Mouse (Mus musculus) liver, adult 10 weeks (tissue): ENCODE results near the gene Armc7. TPM values are rescaled to one million over a fixed set of nuclear protein-coding genes. Genes with fewer than 3 reads are reported as not detected.

Source experiments
- polyA plus RNA-seq: library from polyadenylated mRNA; stranded (reverse); fragments of 350-450 nt; fragmentation: Illumina TruSeq; extraction: RNeasy Lipid Tissue Mini Kit (QIAGEN cat#74804); gene quantifications from one replicate; pipeline ENCODE4 v1.2.3, GENCODE M21; 2014; ENCODE audit warnings: low read depth, low replicate concordance

The Armc7 gene
- 0.66 TPM for polyA plus RNA-seq

DNA sequence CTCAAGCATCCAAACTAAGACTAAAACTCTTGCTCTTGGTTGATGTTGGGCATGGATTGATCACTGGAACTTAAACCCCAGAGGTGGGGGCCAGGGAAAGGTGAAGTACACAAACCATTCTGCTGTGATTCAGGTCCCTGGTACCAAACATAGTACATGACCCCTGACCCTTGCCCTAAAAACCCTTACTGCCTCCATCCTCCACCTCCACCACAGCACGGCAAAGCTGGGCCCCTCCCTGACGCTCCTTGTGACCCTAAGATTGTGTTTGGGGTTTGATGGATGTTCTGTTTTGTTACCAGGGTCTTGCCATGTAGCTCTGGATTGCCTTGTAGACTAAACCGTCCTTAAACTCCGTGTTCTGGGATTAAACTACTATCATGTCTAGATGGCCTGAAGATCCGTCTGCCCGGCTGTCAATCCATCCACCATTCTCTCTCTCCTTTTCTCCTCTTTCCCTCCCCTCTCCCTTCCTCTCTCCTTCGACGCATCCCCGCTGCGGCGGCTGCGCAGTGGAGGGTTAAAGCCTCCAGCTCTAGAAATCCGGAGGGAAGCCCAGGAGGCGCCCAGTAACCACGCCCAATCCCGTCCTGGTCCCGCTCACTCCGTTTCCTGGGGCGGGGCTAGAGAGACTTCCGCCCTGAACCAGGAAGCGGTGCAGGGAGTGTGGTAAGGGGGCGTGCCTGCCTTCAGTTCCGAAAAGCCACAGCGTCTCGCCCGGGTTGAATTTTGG lies at the start of gene Armc7:
Gene Armc7, plus strand, starts transcription at position 643 of the 733 bp plus-strand sequence.

GRCm38 (mm10) chr11:115439906-115440595 lies 35.4 kb upstream of the Armc7 start, which contains the start of gene Trim80:
Trim80 (plus strand) TSS chr11:115440545.

DNA sequence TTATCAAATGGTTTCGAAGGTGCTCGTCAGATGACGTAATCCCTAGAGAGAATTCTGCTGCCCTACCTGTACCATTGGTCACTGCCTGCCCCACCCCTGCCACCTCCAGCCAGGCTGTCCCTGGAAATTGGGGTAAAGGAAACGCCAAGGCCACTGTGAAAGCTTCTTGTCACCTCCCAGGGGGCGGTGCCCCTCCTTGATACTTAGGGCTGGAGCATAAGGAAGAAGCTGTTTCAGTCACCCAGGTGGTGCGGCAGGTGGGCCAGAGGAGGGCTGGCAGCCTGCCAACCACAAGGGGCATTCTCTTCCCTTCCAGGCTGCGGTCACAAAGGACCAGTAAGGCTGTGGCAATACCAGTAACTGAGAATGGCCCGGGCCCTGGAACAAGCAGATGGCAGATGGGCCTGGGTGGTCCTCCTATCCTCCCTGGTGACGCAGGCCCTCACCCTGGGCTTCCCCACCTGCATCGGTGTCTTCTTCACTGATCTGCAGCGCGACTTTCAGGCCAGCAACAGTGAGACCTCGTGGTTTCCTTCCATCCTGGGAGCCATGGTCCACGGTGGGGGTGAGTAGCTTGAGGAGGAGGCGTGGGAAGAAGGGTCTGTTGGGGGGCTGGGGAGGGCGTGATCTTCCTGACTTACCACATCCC lies 13.1 kb upstream of the Armc7 start, which contains the start of gene Slc16a5:
Gene Slc16a5, plus strand, starts transcription at position 232 of the 649 bp plus-strand sequence.

DNA sequence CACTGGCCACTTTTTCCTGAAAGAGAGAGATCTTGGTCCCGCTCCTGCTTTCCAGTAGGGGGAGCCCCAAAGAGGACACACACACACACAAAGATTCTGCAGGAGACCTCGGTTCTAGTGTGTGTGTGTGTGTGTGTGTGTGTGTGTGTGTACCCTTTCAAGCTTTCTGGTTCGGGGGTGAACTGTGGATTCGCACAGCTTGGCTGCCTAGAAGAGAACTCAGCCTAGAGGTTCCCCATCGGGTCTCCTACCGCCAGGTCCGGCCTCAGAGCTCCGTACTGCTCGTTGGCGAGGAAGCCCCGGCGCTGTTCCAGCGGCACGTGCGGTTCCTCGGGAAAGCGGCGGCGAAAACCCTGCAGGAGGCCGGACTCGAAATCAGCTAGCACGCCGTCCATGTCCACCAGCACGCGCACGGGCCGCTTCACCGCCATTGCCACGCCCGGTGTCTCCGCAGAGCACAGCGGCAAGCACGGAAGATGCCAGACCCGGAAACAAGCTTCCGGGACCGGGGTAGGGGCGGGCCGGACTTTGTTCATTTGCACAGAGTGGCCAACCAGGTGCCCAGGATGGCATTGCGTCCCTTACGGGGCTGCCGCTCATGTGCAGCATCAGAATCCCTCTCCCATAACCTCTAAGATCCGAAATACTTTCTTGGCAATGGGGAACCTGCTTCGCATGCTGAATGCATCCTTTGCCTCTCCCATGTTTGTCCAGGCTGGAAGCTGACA lies 16.1 kb downstream of the Armc7 start, which contains the start of gene Nt5c:
Gene Nt5c, minus strand, starts transcription at position 507 of the 728 bp plus-strand sequence.

DNA sequence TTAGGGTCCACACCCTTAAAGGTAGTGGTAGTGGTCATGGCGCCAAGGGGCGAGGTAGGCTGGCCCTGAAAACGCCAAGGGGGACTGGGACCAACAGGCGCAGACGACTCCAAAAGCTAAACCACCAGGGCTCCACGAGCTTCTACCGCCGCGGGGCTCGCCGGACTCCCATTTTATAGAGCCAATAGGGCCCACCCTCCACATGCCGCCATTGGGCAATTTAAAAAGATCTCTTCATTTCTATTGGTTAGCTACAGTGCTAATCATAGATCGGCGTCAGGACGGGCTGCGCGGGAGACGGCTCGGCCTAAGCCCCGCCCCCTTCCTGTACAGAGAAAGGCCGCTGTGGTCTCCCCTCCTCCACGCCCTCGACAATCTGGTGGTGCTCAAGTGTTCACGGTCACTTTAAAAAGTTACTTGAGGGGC lies 38.8 kb downstream of the Armc7 start, which contains the start of gene Jpt1:
Gene Jpt1, minus strand, starts transcription at position 150 of the 426 bp plus-strand sequence.

DNA sequence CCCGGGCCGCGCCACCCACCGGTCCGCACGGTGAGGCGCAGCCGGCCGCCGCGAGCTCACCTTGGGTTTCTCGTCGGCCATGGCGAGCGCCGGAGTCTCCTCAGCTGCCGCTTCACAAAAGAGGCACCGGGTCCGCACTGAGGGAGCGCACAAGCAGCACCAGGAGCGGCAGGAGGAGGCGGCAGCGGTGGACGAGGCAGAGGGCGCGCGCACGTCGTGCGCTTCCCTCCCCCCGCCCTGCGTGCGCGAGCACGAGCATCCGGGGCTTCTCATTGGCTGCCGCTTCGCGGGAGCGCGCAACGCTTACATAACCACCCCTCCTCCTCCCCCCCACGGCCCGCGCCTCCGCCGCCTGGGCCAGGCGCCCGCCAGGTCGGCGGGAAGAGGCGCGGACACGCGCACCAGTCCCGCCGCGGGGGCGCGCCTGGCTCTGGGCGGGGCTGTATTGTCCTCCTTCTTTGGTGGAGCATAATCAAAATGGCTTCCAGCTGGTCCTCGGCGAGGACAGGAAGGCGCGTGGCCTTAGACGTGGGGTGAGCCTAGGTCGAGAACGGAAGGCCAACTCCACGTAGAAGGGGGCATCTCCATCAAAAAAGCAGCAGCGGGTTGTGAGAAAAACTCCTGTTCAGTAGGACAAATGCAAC lies 60.7 kb downstream of the Armc7 start, which contains the start of gene Sumo2:
Gene Sumo2, minus strand, starts transcription at position 239 of the 644 bp plus-strand sequence.

Other genes with a start within 250 kb of the Armc7 start
- gene Grin2c, start 208.4 kb upstream of the Armc7 start, polyA plus RNA-seq, result not detected
- gene Fdxr, start 198.6 kb upstream of the Armc7 start, polyA plus RNA-seq, result 3.3 TPM
- 31.3 TPM for gene Fads6, start 178.0 kb upstream of the Armc7 start, polyA plus RNA-seq
- gene Otop2, start 168.5 kb upstream of the Armc7 start, polyA plus RNA-seq, result not detected
- 0.11 TPM for gene Ush1g, start 153.6 kb upstream of the Armc7 start, polyA plus RNA-seq
- gene Otop3, start 140.9 kb upstream of the Armc7 start, polyA plus RNA-seq, result not detected
- not detected for gene Hid1, start 107.9 kb upstream of the Armc7 start, polyA plus RNA-seq
- gene Cdr2l, start 93.8 kb upstream of the Armc7 start, polyA plus RNA-seq, result 0.19 TPM
- gene Mrpl58, start 71.9 kb upstream of the Armc7 start, polyA plus RNA-seq, result 22.2 TPM
- gene Atp5h, start 55.7 kb upstream of the Armc7 start, polyA plus RNA-seq, result 552 TPM
- gene Kctd2, start 55.5 kb upstream of the Armc7 start, polyA plus RNA-seq, result 12.5 TPM
- gene Trim80, start 35.1 kb upstream of the Armc7 start, polyA plus RNA-seq, result not detected
- 11.9 TPM for gene Slc16a5, start 13.2 kb upstream of the Armc7 start, polyA plus RNA-seq
- 1.8 TPM for gene Nt5c, start 16.2 kb downstream of the Armc7 start, polyA plus RNA-seq
- gene Jpt1, start 38.7 kb downstream of the Armc7 start, polyA plus RNA-seq, result 4.8 TPM
- 336 TPM for gene Sumo2, start 60.6 kb downstream of the Armc7 start, polyA plus RNA-seq
- gene Nup85, start 88.8 kb downstream of the Armc7 start, polyA plus RNA-seq, result 17.0 TPM
- gene Mrps7, start 128.3 kb downstream of the Armc7 start, polyA plus RNA-seq, result 9.8 TPM
- 1.4 TPM for gene Gga3, start 128.4 kb downstream of the Armc7 start, polyA plus RNA-seq
- gene Mif4gd, start 137.3 kb downstream of the Armc7 start, polyA plus RNA-seq, result 20.9 TPM
- gene Slc25a19, start 152.6 kb downstream of the Armc7 start, polyA plus RNA-seq, result 3.5 TPM
- 36.1 TPM for gene Grb2, start 232.9 kb downstream of the Armc7 start, polyA plus RNA-seq